Mouse (Mus musculus) CH12.LX (cell line): ENCODE results near the gene Hebp1.

Source experiments
- CTCF ChIP-seq, 2 experiments: IDR thresholded peaks in 1 of 2; conservative IDR thresholded peaks in 1 of 2; 2 replicates each; pipeline ENCODE4 v1.5.1; 2011 to 2012; ENCODE audit warnings: low read depth in 2 of 2, low read length in 2 of 2, improper control_type of control experiment in 1 of 2, inconsistent platforms in 1 of 2, mild to moderate bottlenecking in 1 of 2, moderate library complexity in 1 of 2
- ELF1 ChIP-seq: IDR thresholded peaks from 2 replicates; pipeline ENCODE4 v1.6.1; 2014; ENCODE audit warnings: low read depth, mild to moderate bottlenecking, inconsistent platforms, low read length, improper control_type of control experiment
- EP300 ChIP-seq: IDR thresholded peaks from 2 replicates; pipeline ENCODE4 v1.6.1; 2011; ENCODE audit warnings: low read length, improper control_type of control experiment
- JUN ChIP-seq: IDR thresholded peaks from 2 replicates; pipeline ENCODE4 v1.6.1; 2011; ENCODE audit warnings: low read depth, mild to moderate bottlenecking, low read length, improper control_type of control experiment, moderate library complexity; ENCODE audit not compliant: insufficient read depth
- JUND ChIP-seq: conservative IDR thresholded peaks from 2 replicates; pipeline ENCODE4 v1.6.1; 2011; ENCODE audit warnings: low read depth, low read length, improper control_type of control experiment
- MAZ ChIP-seq: IDR thresholded peaks from 2 replicates; pipeline ENCODE4 v1.6.1; 2012; ENCODE audit warnings: low read depth, mild to moderate bottlenecking, inconsistent platforms, low read length, improper control_type of control experiment, moderate library complexity
- MEF2A ChIP-seq: IDR thresholded peaks from 2 replicates; pipeline ENCODE4 v1.6.1; 2014; ENCODE audit warnings: low read depth, mild to moderate bottlenecking, inconsistent platforms, low read length, improper control_type of control experiment, borderline replicate concordance
- NELFE ChIP-seq: IDR thresholded peaks from 2 replicates; pipeline ENCODE4 v1.6.1; 2011; ENCODE audit warnings: low read depth, low read length, improper control_type of control experiment
- NRF1 ChIP-seq: IDR thresholded peaks from 2 replicates; pipeline ENCODE4 v1.6.1; 2014; ENCODE audit warnings: low read depth, mild to moderate bottlenecking, inconsistent platforms, low read length, improper control_type of control experiment, moderate library complexity
- POLR2A ChIP-seq: IDR thresholded peaks from 2 replicates; pipeline ENCODE4 v1.6.1; 2011; ENCODE audit warnings: low read depth, mild to moderate bottlenecking, improper control_type of control experiment, low read length
- TCF12 ChIP-seq: IDR thresholded peaks from 2 replicates; pipeline ENCODE4 v1.6.1; 2014; ENCODE audit warnings: low read depth, mild to moderate bottlenecking, inconsistent platforms, low read length, improper control_type of control experiment
- UBTF ChIP-seq: IDR thresholded peaks from 2 replicates; pipeline ENCODE4 v1.6.1; 2012; ENCODE audit warnings: low read depth, mild to moderate bottlenecking, inconsistent platforms, low read length, improper control_type of control experiment, moderate library complexity

GRCm38 (mm10) chr6:135245586-135245985 is 47.8 kb upstream of the Hebp1 start:
- no peak for TF ChIP-seq TCF12
- no peak for TF ChIP-seq CTCF (conservative IDR thresholded peaks at IDR 0.05 in 1 of 2, IDR thresholded peaks at IDR 0.05 in 1 of 2; ENCODE audit: low read depth in 2 of 2, low read length in 2 of 2)
- TF ChIP-seq POLR2A = no peak
- no peak for TF ChIP-seq MAZ
- TF ChIP-seq UBTF = no peak
- no peak for TF ChIP-seq JUND
- TF ChIP-seq JUN = no peak
- TF ChIP-seq ELF1 = no peak
- no peak for TF ChIP-seq NRF1
- no peak for TF ChIP-seq NELFE
- TF ChIP-seq EP300 = no peak
- no peak for TF ChIP-seq MEF2A
